Mouse (Mus musculus) cerebellum, adult 2 months (tissue): ENCODE measurements around the gene Usp49.

Source experiments
- CTCF ChIP-seq: fragments of 200-500 bp; IDR thresholded peaks from 2 replicates; pipeline ENCODE4 v1.5.1; 2011; ENCODE audit warnings: low read depth, mild to moderate bottlenecking, control low read depth, low read length, moderate library complexity, borderline replicate concordance; ENCODE audit not compliant: insufficient read depth
- POLR2A ChIP-seq: fragments of 200-500 bp; IDR thresholded peaks from 2 replicates; pipeline ENCODE4 v1.6.1; 2011; ENCODE audit warnings: low read length, control low read depth, borderline replicate concordance; ENCODE audit not compliant: insufficient read depth

GRCm38 (mm10) chr17:47678702-47679101 is 48.2 kb downstream of the Usp49 start:
- TF ChIP-seq CTCF = no peak
- no peak for TF ChIP-seq POLR2A
